Mouse (Mus musculus) lung, embryonic 15.5 days (tissue): Measurements from ENCODE around the gene Crtam. TPM values are rescaled to one million over a fixed set of nuclear protein-coding genes. Genes with fewer than 3 reads are reported as not detected.
A peak's percentile ranks its signal among the peaks of the same experiment; 100 is the strongest.

ENCODE experiments used
- ATAC-seq: fragments of 200-750 bp; cut with Nextera tagmentation; 2 replicates; pipeline ENCODE4 v1.8.0; 2017; ENCODE audit warnings: moderate number of reproducible peaks, borderline replicate concordance; ENCODE audit not compliant: low FRiP score, low TSS enrichment; ENCODE audit errors: extremely low read depth
- H3K27ac ChIP-seq: fragments of 300-500 bp; sonication (generic); 2 replicates; pipeline ENCODE4 v1.5.1; 2015; ENCODE audit warnings: moderate library complexity, mild to moderate bottlenecking, inconsistent platforms
- H3K27me3 ChIP-seq: fragments of 300-500 bp; sonication (generic); 2 replicates; pipeline ENCODE4 v1.6.1; 2015; ENCODE audit warnings: inconsistent platforms
- H3K36me3 ChIP-seq: fragments of 300-500 bp; sonication (generic); 2 replicates; pipeline ENCODE4 v1.6.1; 2015; ENCODE audit warnings: inconsistent platforms
- H3K4me1 ChIP-seq: fragments of 300-500 bp; sonication (generic); 2 replicates; pipeline ENCODE4 v1.6.1; 2015; ENCODE audit warnings: inconsistent platforms
- H3K4me2 ChIP-seq: fragments of 300-500 bp; sonication (generic); 2 replicates; pipeline ENCODE4 v1.6.1; 2015; ENCODE audit warnings: inconsistent platforms, mild to moderate bottlenecking, moderate library complexity
- H3K4me3 ChIP-seq: fragments of 300-500 bp; sonication (generic); 2 replicates; pipeline ENCODE4 v1.5.1; 2015; ENCODE audit warnings: mild to moderate bottlenecking, inconsistent platforms
- H3K9ac ChIP-seq: fragments of 300-500 bp; sonication (generic); 2 replicates; pipeline ENCODE4 v1.6.1; 2015; ENCODE audit warnings: inconsistent platforms
- H3K9me3 ChIP-seq: fragments of 300-500 bp; sonication (generic); 2 replicates; pipeline ENCODE4 v1.6.1; 2016; ENCODE audit warnings: inconsistent platforms
- WGBS: fragments of 180-500 bp; shearing (Covaris S2); methylation state at CpG from one replicate; pipeline ENCODE4 v1.1.7; 2015; 5-methylcytosine and 5-hydroxymethylcytosine counted together
- polyA plus RNA-seq: library from polyadenylated mRNA; unstranded; fragments of >200 nt; fragmentation: Nextera tagmentation; extraction: Ambion mirVana; gene quantifications from 2 replicates; pipeline ENCODE4 v1.2.1, GENCODE M21; 2015

Gene Crtam
- polyA plus RNA-seq, 1 experiment from 2014 or later = not detected

DNA sequence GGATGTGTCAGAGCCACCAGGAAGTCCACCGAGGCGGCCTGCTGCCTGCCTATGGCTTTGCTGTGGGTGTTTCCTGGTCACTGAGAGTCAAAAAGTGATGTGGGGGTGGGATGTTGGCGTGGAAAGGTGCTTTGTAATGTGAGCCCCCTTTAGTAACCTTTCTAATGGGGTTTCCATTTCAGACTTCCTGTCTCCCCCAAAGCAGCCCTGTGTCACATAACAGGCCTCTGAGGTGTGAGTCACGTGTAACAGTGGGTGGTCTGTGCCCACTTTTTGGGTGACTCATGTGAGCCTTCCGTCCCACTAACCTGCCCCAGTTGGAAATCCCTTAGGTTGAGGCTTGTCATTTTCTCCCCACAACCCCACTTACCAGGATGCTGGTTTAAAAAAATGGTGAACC lies 10.4 kb downstream of the Crtam start:
- 62% methylated on average over 5 of the region's 5 CpGs for WGBS
- no peak overlapping the region for H3K4me2 ChIP-seq

DNA sequence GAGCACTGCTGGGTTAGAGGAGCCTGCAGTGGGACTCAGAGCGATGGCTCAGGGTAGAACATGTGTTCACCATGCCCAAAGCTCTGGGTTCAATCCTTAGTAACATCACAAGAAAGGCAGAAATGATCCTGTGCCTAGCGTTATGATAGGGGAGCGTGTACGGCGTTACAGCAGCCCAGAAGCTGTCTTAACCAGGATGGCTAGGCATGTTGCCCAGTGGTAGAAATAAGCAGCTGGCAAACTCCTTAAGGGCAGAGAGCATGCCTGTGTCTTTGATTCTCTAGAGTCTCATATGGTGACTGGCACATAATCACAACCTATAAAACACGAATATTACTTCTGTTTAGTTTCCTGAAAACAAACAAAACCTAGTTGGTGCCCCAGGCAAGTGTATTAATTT lies 12.9 kb downstream of the Crtam start:
- Histone ChIP-seq H3K36me3 (no peaks in the 10 kb centered on the region), H3K4me3 (no peak overlapping the region), H3K27me3 (no peaks in the 10 kb centered on the region; the same call in 1 of the 2 replicates), H3K4me1 (no peaks in the 10 kb centered on the region), H3K27ac (no peak overlapping the region), H3K9ac (no peak overlapping the region), H3K9me3 (no peaks in the 10 kb centered on the region), H3K4me2 (no peak overlapping the region)
- no peak for ATAC-seq
- 83% methylated on average over 6 of the region's 6 CpGs for WGBS

More for the DNA sequence above, 10.4 kb downstream of the Crtam start:
- no peak overlapping the region for H3K4me3 ChIP-seq
- H3K9me3 ChIP-seq = no peaks in the 10 kb centered on the region
- no peaks in the 10 kb centered on the region for H3K36me3 ChIP-seq
- H3K27ac ChIP-seq = no peak overlapping the region
- no peaks in the 10 kb centered on the region for H3K4me1 ChIP-seq
- H3K27me3 ChIP-seq = no peaks in the 10 kb centered on the region
- no peak for ATAC-seq
- H3K9ac ChIP-seq = no peak overlapping the region

DNA sequence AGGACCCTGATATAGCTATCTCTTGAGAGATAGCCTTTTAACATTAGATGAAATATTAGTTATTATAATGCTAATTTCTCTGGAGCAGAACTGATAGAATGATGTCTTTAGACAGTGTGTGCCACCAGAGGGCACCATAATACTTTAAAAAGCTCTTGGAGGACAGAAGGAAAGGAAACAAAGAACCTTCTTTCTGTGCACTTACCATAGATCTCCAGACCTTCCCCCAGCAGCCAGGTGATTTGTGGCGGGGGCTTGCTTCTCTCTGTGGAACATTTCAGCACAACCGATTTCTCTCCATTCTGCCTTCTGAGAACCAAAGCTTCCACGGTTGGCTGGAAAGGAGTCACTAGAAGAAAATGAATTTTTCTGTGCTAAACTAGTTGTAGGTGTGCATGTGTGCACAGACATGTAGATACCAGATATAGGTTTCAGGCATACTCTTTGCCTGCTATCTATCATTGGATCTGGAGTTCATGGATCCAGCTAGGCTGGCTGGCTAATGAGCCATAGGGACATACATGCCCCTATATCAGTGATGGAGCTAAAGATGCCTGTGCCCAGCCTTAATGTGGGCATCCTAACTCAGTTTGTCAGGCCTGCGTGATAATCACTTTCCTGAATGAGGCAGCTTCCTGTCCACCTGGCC lies 14.4 kb downstream of the Crtam start:
- no peak overlapping the region for H3K9ac ChIP-seq

DNA sequence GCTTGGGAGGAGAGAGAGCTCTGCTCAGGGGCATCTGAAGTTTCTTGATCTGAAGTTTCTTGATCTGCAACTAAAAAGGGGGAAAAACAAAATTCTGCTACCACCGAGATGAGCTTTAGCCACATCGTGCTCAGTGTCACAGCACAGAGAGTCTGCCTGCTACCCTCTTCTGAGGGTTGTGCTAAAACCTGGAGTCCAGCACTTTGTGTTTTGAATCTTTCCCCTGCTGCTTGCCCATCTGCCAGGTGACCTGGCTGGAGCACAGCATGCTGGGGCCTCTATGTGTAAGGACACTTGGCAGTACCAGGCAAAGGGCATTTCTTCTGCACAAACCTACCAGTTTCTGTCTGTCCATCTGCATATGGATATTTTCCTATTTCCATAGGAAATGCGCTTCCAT lies 20.1 kb downstream of the Crtam start:
- Histone ChIP-seq H3K4me1 (no peaks in the 10 kb centered on the region), H3K4me3 (no peak overlapping the region), H3K9ac (no peak overlapping the region), H3K9me3 (no peaks in the 10 kb centered on the region), H3K36me3 (no peaks in the 10 kb centered on the region), H3K27me3 (no peaks in the 10 kb centered on the region; the same call in 1 of the 2 replicates), H3K27ac (no peak overlapping the region), H3K4me2 (no peak overlapping the region)
- no peak for ATAC-seq
- 72% methylated on average over 3 of the region's 3 CpGs for WGBS

More for the DNA sequence above, 14.4 kb downstream of the Crtam start:
- Histone ChIP-seq H3K4me1 (no peaks in the 10 kb centered on the region), H3K4me2 (no peak overlapping the region), H3K4me3 (no peak overlapping the region), H3K27ac (no peak overlapping the region), H3K36me3 (no peaks in the 10 kb centered on the region), H3K27me3 (no peaks in the 10 kb centered on the region; the same call in 1 of the 2 replicates), H3K9me3 (no peaks in the 10 kb centered on the region)
- 35% methylated on average over 4 of the region's 4 CpGs for WGBS
- ATAC-seq = no peak

DNA sequence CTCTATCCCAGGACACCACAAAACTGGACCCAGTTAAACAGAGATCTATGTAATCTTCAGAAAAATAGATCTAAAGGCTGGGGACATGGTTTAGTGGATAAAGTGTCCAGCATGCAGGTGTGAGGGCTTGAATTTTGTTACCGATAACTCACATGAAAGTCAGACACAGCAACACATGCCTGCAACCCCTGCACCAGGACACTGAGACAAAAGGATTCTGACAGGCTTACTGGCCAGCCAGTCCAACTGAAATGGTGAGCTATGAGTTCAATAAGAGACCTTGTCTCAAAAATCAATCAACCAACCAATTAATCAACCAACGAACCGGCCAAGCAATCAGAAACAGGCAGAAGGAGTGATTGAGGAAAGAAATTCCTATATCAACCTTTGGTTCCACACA lies 20.7 kb downstream of the Crtam start:
- Histone ChIP-seq H3K9me3 (no peaks in the 10 kb centered on the region), H3K27me3 (no peaks in the 10 kb centered on the region; the same call in 1 of the 2 replicates), H3K4me3 (no peak overlapping the region), H3K4me2 (no peak overlapping the region), H3K9ac (no peak overlapping the region), H3K36me3 (no peaks in the 10 kb centered on the region), H3K27ac (no peak overlapping the region), H3K4me1 (no peaks in the 10 kb centered on the region)
- 73% methylated on average over 3 of the region's 3 CpGs for WGBS
- ATAC-seq = no peak

DNA sequence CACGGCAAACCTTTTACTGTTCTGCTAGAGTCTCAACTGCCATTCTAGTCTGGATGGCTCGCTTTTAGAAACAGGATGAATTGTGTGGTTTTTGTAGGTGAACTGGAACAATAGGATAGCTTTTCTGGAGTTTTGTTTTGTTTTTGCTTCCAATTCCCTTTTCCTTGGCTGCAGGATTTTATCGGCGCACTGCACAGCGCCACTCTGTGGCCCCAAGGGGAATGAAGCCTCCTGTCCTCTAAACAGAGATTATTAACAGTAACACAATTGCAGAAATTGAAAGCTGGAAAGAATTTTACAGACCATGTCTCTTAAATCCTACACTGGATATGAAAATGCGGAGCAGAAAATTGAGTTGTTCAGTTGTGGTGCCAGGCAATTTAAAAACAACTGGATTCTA lies 21.9 kb downstream of the Crtam start:
- Histone ChIP-seq H3K9ac (no peak overlapping the region), H3K27ac (no peak overlapping the region), H3K36me3 (no peaks in the 10 kb centered on the region), H3K9me3 (no peaks in the 10 kb centered on the region), H3K4me3 (no peak overlapping the region), H3K4me2 (no peak overlapping the region), H3K4me1 (no peaks in the 10 kb centered on the region), H3K27me3 (no peaks in the 10 kb centered on the region; the same call in 1 of the 2 replicates)
- 41% methylated on average over 6 of the region's 6 CpGs for WGBS
- no peak for ATAC-seq

DNA sequence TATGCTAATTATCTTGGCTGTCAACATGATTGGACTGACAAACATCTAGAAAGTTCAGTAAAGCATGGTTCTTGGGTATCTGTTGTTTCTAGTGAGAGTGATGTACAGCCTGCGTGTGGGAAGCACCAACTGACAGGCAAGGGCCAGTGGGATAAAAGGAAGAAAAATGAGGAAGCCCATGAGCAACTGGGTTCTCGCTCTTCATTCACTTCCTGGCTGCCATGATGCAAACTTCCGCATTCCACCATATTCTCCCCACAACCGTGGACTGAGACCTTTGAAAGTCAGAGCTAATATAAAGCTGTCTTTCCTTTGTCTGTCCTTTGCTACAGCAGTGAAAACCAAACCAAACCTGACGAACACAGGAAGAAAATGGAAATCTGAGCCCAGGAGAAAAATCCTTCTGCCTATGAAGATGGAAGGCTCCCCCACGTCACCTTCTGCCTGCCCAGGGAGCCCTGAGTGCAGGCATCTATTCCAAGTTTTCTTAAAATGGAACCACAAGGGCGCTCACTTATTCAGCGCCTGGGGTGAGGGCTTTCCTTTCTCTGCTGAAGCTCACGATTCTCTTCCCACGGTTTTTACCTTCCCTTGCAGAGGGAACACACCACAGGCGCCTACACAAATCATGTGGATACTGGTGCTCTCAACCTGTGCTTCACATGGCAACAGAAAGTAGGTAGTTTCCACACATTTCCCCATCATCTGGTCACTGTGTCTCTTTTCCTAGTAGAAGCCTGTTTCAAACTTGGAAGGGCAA lies 30.2 kb downstream of the Crtam start:
- Histone ChIP-seq H3K27me3 (no peaks in the 10 kb centered on the region), H3K36me3 (no peaks in the 10 kb centered on the region), H3K9ac (no peak overlapping the region), H3K27ac (no peak overlapping the region), H3K9me3 (no peaks in the 10 kb centered on the region), H3K4me2 (no peak overlapping the region), H3K4me1 (no peaks in the 10 kb centered on the region), H3K4me3 (no peak overlapping the region)
- WGBS = 68% methylated on average over 11 of the region's 11 CpGs
- no peak for ATAC-seq

DNA sequence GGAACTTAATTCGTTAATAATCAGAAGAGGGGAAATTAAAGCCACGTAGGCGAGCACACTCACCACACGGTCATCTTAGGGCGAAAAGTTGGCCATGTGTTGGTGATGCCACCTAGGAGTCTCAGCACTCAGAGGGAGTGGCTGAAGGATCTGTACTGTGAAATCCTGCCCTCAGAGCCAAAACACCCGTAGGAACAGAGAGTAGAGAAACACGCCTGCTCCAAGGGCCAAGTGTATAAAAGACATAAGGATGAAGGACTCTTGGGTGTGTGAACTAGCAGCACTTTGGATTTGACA lies 40.1 kb downstream of the Crtam start:
- H3K36me3 ChIP-seq = no peaks in the 10 kb centered on the region
- H3K27me3 ChIP-seq = peaks cover 47% of the 10 kb centered on the region
- no peak overlapping the region for H3K9ac ChIP-seq
- H3K4me2 ChIP-seq = peak overlapping the region; percentile 70
- ATAC-seq = no peak
- no peaks in the 10 kb centered on the region for H3K9me3 ChIP-seq
- H3K4me1 ChIP-seq = peaks cover 9% of the 10 kb centered on the region
- WGBS = 21% methylated on average over 7 of the region's 7 CpGs
- peak overlapping the region; percentile 32; the same call in 1 of the 2 replicates for H3K4me3 ChIP-seq
- H3K27ac ChIP-seq = no peak overlapping the region

DNA sequence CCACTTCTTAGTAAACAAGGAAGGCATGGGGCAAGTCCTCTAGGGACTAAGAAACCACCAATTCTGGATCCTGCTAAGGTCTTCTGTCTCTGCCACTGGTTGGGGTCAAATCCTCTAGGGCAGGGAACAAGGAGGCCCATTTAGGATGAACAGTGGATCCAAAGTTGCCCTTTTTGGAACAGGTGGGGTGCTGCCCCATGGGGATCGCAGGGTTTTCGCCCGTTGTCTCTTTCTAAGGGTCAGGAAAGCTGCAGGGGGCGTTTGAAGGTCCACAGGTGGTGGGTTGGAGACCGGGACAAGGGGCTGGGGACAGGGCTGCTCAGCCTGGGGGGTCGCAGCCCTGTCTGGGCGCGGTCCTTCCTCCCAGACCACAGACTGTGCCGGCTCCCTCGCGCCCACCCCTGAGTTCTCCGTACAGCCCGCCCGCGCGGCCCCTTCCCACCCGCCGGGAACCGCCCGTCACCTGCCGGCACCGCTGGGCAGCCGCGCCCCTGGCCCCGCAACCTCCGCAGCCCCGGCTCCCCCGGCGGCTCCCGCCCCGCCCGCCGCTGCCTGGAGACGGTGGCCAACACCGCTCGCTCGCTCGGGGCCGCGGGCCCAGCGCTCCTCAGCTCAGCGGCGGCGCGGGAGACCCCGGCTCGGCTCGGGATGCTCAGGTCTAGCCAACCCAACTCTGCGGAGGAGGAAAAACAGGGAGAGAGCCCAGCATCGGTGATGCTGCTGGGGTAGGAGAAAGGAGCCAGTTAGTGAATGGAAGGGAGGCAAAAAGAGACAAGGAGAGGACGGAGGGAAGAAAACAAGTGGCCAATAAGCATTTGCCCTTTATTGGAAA lies 40.6 kb downstream of the Crtam start, which contains the start of gene Jhy:
Gene Jhy, minus strand, starts transcription at position 533 of the 832 bp plus-strand sequence.
- WGBS = 2% methylated on average over 50 of the region's 51 CpGs
- H3K4me2 ChIP-seq = peak within 1 kb of the TSS; percentile 70
- H3K4me1 ChIP-seq = peaks cover 9% of the 10 kb centered on the region
- H3K27me3 ChIP-seq = peaks cover 47% of the 10 kb centered on the region
- H3K27ac ChIP-seq = no peak within 1 kb of the TSS
- peak; percentile 42; the same call in 1 of the 2 replicates for ATAC-seq
- H3K4me3 ChIP-seq = peak within 1 kb of the TSS; percentile 32
- H3K36me3 ChIP-seq = no peaks in the 10 kb centered on the region
- no peaks in the 10 kb centered on the region for H3K9me3 ChIP-seq
- H3K9ac ChIP-seq = no peak within 1 kb of the TSS

DNA sequence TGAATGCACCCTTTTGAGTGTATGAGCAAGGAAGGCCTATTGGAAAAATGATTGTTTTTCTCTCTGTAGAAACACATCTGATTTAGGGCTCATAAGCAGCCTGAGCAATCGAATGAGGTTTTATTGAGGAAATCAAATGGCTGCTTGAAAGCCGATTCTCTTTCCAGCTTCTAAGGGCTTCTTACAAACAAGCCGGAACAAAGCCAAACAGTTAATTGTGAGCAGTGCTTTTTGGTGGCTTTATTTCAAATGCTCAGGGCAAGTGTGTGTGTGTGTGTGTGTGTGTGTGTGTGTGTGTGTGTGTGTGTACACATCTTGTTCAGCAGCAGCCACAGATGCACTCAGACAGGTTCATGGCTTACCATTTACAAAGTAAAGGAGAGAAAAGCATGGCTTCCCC lies 43.0 kb downstream of the Crtam start:
- 77% methylated on average over 3 of the region's 3 CpGs for whole genome bisulfite sequencing
- Histone ChIP-seq H3K4me3 (no peak overlapping the region), H3K27me3 (peaks cover 47% of the 10 kb centered on the region), H3K27ac (no peak overlapping the region), H3K9ac (no peak overlapping the region), H3K9me3 (no peaks in the 10 kb centered on the region), H3K36me3 (no peaks in the 10 kb centered on the region), H3K4me1 (peaks cover 9% of the 10 kb centered on the region), H3K4me2 (no peak overlapping the region)
- no peak for ATAC-seq

DNA sequence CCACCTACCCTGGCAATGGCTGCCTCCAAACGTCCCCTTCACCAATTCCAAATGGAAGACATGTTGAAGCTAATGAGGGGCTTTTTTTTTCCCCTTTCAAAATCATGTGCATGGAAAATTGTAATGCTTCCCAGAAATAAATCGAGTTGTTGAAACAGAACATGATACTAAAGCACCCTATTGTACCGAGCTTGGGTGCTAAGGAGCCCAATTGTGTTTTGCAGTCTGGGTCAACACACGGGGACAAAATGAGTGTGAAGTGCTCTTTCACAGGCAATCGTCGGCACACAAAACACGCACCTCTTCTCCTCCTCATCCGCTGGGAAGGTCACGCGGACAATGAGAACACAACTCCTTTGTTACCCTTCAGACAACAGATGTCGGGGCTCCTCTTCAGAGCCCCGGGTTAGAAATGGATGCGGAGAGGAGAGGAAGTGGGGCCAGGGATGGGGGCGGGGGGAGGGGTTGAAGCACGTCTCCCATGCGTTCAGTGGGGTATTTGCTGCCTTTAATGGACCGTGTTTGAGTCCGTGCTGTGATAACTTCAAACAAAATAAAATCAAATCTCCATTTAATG lies 55.3 kb downstream of the Crtam start:
- Histone ChIP-seq H3K36me3 (no peaks in the 10 kb centered on the region), H3K4me1 (no peaks in the 10 kb centered on the region), H3K27me3 (no peaks in the 10 kb centered on the region), H3K4me3 (no peak overlapping the region), H3K27ac (no peak overlapping the region), H3K9ac (no peak overlapping the region), H3K4me2 (no peak overlapping the region), H3K9me3 (no peaks in the 10 kb centered on the region)
- no peak for ATAC-seq
- 62% methylated on average over 18 of the region's 18 CpGs for WGBS
